Mouse (Mus musculus): ENCODE results near the gene Adgrg7.

- TF ChIP-seq CTCF (IDR thresholded peaks at IDR 0.05; ENCODE audit: low read depth): no peak
- TF ChIP-seq EP300 (optimal IDR thresholded peaks at IDR 0.05): no peak
These were observed 3.9 kb upstream of the Adgrg7 start for GRCm38 (mm10) chr16:56799541-56800029.

All from stomach, postnatal 0 days (tissue).